Mouse (Mus musculus): ENCODE results near the gene Snrpb2.

DNA sequence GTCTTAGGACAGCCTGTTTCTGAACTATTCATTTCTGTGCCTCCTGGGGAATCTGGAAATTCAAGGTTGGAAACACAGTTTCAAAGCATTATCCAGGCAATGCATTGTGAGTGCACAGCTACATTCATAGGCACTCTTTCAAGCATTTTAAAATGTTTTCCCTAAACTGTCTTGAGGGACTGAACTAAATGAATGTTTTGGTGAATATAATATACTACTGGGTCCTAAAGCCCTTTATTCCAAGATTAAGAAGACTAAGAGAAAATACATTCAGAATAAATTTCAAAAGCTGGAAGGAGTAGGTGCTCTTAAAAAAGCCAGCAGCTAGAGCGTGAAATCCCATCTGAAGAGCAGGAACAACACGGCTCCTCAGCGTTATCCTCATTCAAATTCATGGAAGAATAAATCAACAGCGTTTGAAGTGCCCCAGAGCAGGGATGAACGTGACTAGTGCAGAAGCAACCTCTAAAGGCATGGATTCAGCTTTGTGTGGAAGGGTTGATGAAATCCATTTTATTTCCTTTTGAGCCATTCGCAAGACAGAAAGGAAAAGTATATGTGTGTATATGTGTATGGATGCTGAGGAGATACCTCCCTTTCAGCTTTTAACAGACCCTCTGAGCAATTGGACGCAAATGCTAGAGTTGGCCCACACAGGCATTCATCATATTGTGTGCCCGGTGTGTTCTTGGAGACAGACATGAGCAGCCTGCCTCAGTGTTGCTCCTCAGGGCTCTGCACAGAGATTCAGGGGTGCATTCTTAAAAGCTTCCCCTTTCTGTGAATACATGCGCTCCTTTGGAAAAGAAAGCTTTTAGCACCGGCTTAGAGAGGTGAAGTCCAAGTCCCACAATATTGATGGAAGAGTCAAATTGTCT lies 30.2 kb upstream of the Snrpb2 start:
- no peak for TF ChIP-seq CTCF (IDR thresholded peaks at IDR 0.05; ENCODE audit: low read depth)
- no peak for TF ChIP-seq EP300 (IDR thresholded peaks at IDR 0.05; ENCODE audit: low read depth)

All from liver, embryonic 14.5 days (tissue).